Mouse (Mus musculus): ENCODE data around the gene Tbccd1. TPM values are rescaled to one million over a fixed set of nuclear protein-coding genes. Genes with fewer than 3 reads are reported as not detected.

Gene Tbccd1
- polyA plus RNA-seq, 1 experiment from 2014 or later: 19.3 TPM

DNA sequence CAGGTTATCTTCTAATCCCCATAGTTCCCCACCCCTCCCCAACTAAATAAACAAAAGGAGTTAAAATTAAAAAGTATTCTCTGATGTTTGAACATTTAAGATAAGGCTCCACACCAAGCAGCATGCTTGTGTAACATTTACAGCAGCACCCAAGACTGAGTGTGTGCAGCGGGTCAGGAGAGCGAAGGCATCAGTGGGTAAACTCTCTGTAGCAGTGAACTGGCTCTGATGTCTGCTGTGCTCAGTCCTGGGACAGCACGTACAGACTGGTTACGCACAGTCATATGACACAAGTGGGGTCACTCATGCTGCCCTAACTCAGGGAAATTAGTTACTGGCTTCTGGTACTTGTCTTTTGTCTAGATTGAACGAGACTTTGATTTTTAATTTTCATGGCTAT is 14.6 kb downstream of the Tbccd1 start:
- H3K4me1 ChIP-seq (ENCODE audit: control insufficient read depth in 2 of 2, insufficient read depth in 2 of 2, low read length in 2 of 2): peaks cover 8 to 23% of the 10 kb centered on the region in 2 experiments
- H3K27ac ChIP-seq (replicated peaks in 1 of 2; ENCODE audit: control insufficient read depth in 1 of 2, insufficient read depth in 1 of 2, low read depth in 2 of 2, low read length in 2 of 2): no peak overlapping the region
- H3K9me3 ChIP-seq (ENCODE audit: control insufficient read depth, low read length): no peaks in the 10 kb centered on the region
- 95% methylated on average over 5 of the region's 5 CpGs for WGBS
- no peak overlapping the region for H3K9ac ChIP-seq (ENCODE audit: low read length)
- H3K4me3 ChIP-seq (ENCODE audit: control insufficient read depth in 1 of 2, insufficient read depth in 1 of 2, low read depth in 1 of 2, low read length in 2 of 2): no peak overlapping the region
- ATAC-seq (ENCODE audit: insufficient number of reproducible peaks, insufficient read depth, low FRiP score, low read depth): no peak
- no peaks in the 10 kb centered on the region for H3K27me3 ChIP-seq (ENCODE audit: control insufficient read depth, insufficient read depth, low read length)
- no peak overlapping the region for H3K4me2 ChIP-seq (ENCODE audit: low read length)
- 0 out of 2 replicates have a peak, but pooled peaks cover 10% of the 10 kb centered on the region for H3K36me3 ChIP-seq (ENCODE audit: control insufficient read depth, insufficient read depth, low read length)

- ATAC-seq (ENCODE audit: insufficient number of reproducible peaks, insufficient read depth, low FRiP score, low read depth): no peak
- H3K4me2 ChIP-seq (ENCODE audit: low read length): peak overlapping the region; percentile 7; the same call in 1 of the 2 replicates
- H3K27ac ChIP-seq (replicated peaks in 1 of 2; ENCODE audit: control insufficient read depth in 1 of 2, insufficient read depth in 1 of 2, low read depth in 2 of 2, low read length in 2 of 2): peak overlapping the region; percentile 34 to 76
These were observed 18.2 kb downstream of the Tbccd1 start for GRCm38 (mm10) chr16:22839146-22839857.

GRCm38 (mm10) chr16:22832932-22833525 is 24.4 kb downstream of the Tbccd1 start:
- no peak overlapping the region for H3K27ac ChIP-seq (replicated peaks in 1 of 2; ENCODE audit: control insufficient read depth in 1 of 2, insufficient read depth in 1 of 2, low read depth in 2 of 2, low read length in 2 of 2)
- no peaks in the 10 kb centered on the region for H3K27me3 ChIP-seq (ENCODE audit: control insufficient read depth, insufficient read depth, low read length)
- no peak for ATAC-seq (ENCODE audit: insufficient number of reproducible peaks, insufficient read depth, low FRiP score, low read depth)
- WGBS: 88% methylated on average over 3 of the region's 3 CpGs
- H3K4me2 ChIP-seq (ENCODE audit: low read length): no peak overlapping the region
- H3K9me3 ChIP-seq (ENCODE audit: control insufficient read depth, low read length): no peaks in the 10 kb centered on the region
- no peaks in the 10 kb centered on the region for H3K4me1 ChIP-seq (ENCODE audit: control insufficient read depth in 2 of 2, insufficient read depth in 2 of 2, low read length in 2 of 2)
- no peak overlapping the region for H3K9ac ChIP-seq (ENCODE audit: low read length)
- H3K36me3 ChIP-seq (ENCODE audit: control insufficient read depth, insufficient read depth, low read length): peaks cover 31% of the 10 kb centered on the region
- no peak overlapping the region for H3K4me3 ChIP-seq (ENCODE audit: control insufficient read depth in 1 of 2, insufficient read depth in 1 of 2, low read depth in 1 of 2, low read length in 2 of 2)

More at GRCm38 (mm10) chr16:22839146-22839857, 18.2 kb downstream of the Tbccd1 start:
- Histone ChIP-seq H3K9ac (ENCODE audit: low read length) (peak overlapping the region; percentile 47; the same call in 1 of the 2 replicates), H3K27me3 (ENCODE audit: control insufficient read depth, insufficient read depth, low read length) (no peaks in the 10 kb centered on the region), H3K9me3 (ENCODE audit: control insufficient read depth, low read length) (no peaks in the 10 kb centered on the region), H3K4me1 (ENCODE audit: control insufficient read depth in 2 of 2, insufficient read depth in 2 of 2, low read length in 2 of 2) (peaks cover 5 to 16% of the 10 kb centered on the region in 2 experiments), H3K36me3 (ENCODE audit: control insufficient read depth, insufficient read depth, low read length) (peaks cover 20% of the 10 kb centered on the region; the same call in 1 of the 2 replicates), H3K4me3 (ENCODE audit: control insufficient read depth in 1 of 2, insufficient read depth in 1 of 2, low read depth in 1 of 2, low read length in 2 of 2) (no peak overlapping the region)
- WGBS: 49% methylated on average over 3 of the region's 3 CpGs

DNA sequence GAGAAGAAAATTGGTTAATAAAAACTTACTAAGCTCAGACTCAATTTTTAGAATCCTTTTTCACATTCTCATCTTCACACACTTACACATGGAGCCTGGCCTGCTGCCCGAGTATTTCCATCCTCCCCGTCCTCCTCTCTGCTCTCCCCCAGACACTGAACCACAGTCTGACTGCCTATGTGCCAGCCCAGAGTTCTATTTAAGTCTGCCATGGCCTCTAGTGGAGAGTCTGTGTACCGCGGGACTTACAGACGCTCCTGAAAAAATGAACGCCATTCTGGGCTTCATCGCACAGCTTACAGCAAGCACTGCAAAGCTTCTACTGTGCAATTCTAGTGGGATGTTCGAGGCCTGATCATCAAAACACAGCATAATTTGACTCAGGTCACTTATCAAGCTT is 36.7 kb downstream of the Tbccd1 start:
- no peaks in the 10 kb centered on the region for H3K9me3 ChIP-seq (ENCODE audit: control insufficient read depth, low read length)
- H3K27me3 ChIP-seq (ENCODE audit: control insufficient read depth, insufficient read depth, low read length): no peaks in the 10 kb centered on the region
- no peaks in the 10 kb centered on the region for H3K4me1 ChIP-seq (ENCODE audit: control insufficient read depth in 2 of 2, insufficient read depth in 2 of 2, low read length in 2 of 2)
- ATAC-seq (ENCODE audit: insufficient number of reproducible peaks, insufficient read depth, low FRiP score, low read depth): peak; percentile 59; the same call in 1 of the 2 replicates
- no peak overlapping the region for H3K27ac ChIP-seq (replicated peaks in 1 of 2; ENCODE audit: control insufficient read depth in 1 of 2, insufficient read depth in 1 of 2, low read depth in 2 of 2, low read length in 2 of 2)
- peaks cover 46% of the 10 kb centered on the region for H3K36me3 ChIP-seq (ENCODE audit: control insufficient read depth, insufficient read depth, low read length)
- no peak overlapping the region for H3K4me2 ChIP-seq (ENCODE audit: low read length)
- 29% methylated on average over 8 of the region's 8 CpGs for WGBS
- H3K9ac ChIP-seq (ENCODE audit: low read length): no peak overlapping the region
- H3K4me3 ChIP-seq (ENCODE audit: control insufficient read depth in 1 of 2, insufficient read depth in 1 of 2, low read depth in 1 of 2, low read length in 2 of 2): no peak overlapping the region

DNA sequence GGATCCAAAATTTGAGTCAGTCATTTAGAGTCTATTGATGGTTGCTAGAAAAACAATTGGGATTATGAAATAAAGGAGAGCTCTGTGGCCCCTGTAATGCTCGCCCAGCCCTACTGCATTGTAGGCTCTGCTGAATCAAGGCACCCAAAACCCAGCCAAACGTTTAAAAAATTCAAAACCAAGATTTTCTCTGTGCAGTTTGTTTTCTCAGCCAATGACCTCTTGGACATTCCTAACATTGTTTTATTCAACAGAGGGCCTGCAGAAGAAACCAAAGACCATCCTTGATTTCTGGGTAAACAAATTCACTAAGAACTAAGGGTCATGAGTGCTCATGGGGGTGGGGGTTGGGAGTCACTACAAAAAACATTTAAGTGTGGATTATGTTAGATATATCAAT is 46.0 kb downstream of the Tbccd1 start, which contains the start of gene Crygs:
Gene Crygs (minus strand): TSS at position 101 of the 400 bp plus-strand sequence.
- Histone ChIP-seq H3K4me1 (ENCODE audit: control insufficient read depth in 2 of 2, insufficient read depth in 2 of 2, low read length in 2 of 2) (peaks cover 2 to 3% of the 10 kb centered on the region in 2 experiments; a peak in 1 of 4 replicates), H3K27ac (replicated peaks in 1 of 2; ENCODE audit: control insufficient read depth in 1 of 2, insufficient read depth in 1 of 2, low read depth in 2 of 2, low read length in 2 of 2) (no peak within 1 kb of the TSS)
- 75% methylated on average over 2 of the region's 2 CpGs for whole genome bisulfite sequencing

GRCm38 (mm10) chr16:22807468-22808070 is 49.9 kb downstream of the Tbccd1 start:
- H3K9ac ChIP-seq (ENCODE audit: low read length): no peak overlapping the region
- 0 out of 2 replicates have a peak, but pooled peaks cover 3% of the 10 kb centered on the region for H3K27me3 ChIP-seq (ENCODE audit: control insufficient read depth, insufficient read depth, low read length)
- peaks cover 2 to 3% of the 10 kb centered on the region in 2 experiments; a peak in 1 of 4 replicates for H3K4me1 ChIP-seq (ENCODE audit: control insufficient read depth in 2 of 2, insufficient read depth in 2 of 2, low read length in 2 of 2)
- WGBS: 13% methylated on average over 17 of the region's 17 CpGs
- peak overlapping the region; percentile 52 for H3K4me2 ChIP-seq (ENCODE audit: low read length)
- H3K27ac ChIP-seq (replicated peaks in 1 of 2; ENCODE audit: control insufficient read depth in 1 of 2, insufficient read depth in 1 of 2, low read depth in 2 of 2, low read length in 2 of 2): no peak overlapping the region
- H3K36me3 ChIP-seq (ENCODE audit: control insufficient read depth, insufficient read depth, low read length): no peaks in the 10 kb centered on the region
- no peak for ATAC-seq (ENCODE audit: insufficient number of reproducible peaks, insufficient read depth, low FRiP score, low read depth)
- no peak overlapping the region; a peak in 1 of 4 replicates for H3K4me3 ChIP-seq (ENCODE audit: control insufficient read depth in 1 of 2, insufficient read depth in 1 of 2, low read depth in 1 of 2, low read length in 2 of 2)
- H3K9me3 ChIP-seq (ENCODE audit: control insufficient read depth, low read length): no peaks in the 10 kb centered on the region

More for the DNA sequence above, 46.0 kb downstream of the Tbccd1 start, which contains the start of gene Crygs:
- H3K27me3 ChIP-seq (ENCODE audit: control insufficient read depth, insufficient read depth, low read length): 0 out of 2 replicates have a peak, but pooled peaks cover 3% of the 10 kb centered on the region
- H3K4me2 ChIP-seq (ENCODE audit: low read length): no peak within 1 kb of the TSS
- H3K4me3 ChIP-seq (ENCODE audit: control insufficient read depth in 1 of 2, insufficient read depth in 1 of 2, low read depth in 1 of 2, low read length in 2 of 2): no peak within 1 kb of the TSS
- no peak for ATAC-seq (ENCODE audit: insufficient number of reproducible peaks, insufficient read depth, low FRiP score, low read depth)
- H3K9me3 ChIP-seq (ENCODE audit: control insufficient read depth, low read length): no peaks in the 10 kb centered on the region
- H3K9ac ChIP-seq (ENCODE audit: low read length): no peak within 1 kb of the TSS
- peaks cover 22% of the 10 kb centered on the region; the same call in 1 of the 2 replicates for H3K36me3 ChIP-seq (ENCODE audit: control insufficient read depth, insufficient read depth, low read length)

DNA sequence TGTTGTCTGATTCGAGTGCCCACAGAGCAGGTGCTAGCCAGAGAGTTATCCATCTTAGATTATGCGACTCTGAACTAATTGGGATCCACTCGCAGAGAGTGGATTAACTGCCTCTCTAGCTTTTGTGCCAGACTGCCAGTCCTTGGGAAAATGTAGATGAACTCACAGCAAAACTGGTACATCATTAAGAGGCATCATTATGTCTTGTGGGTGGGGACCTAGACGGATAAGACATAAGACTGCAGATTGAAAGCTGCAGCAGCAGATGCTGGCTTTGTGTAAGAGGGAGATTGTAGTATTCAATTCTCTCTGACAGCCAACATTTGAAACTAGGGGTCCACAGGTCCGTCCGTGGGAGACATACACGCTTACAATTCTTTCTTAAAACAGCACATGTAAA is 54.7 kb downstream of the Tbccd1 start:
- Histone ChIP-seq H3K27me3 (ENCODE audit: control insufficient read depth, insufficient read depth, low read length) (no peaks in the 10 kb centered on the region), H3K27ac (replicated peaks in 1 of 2; ENCODE audit: control insufficient read depth in 1 of 2, insufficient read depth in 1 of 2, low read depth in 2 of 2, low read length in 2 of 2) (no peak overlapping the region), H3K9me3 (ENCODE audit: control insufficient read depth, low read length) (no peaks in the 10 kb centered on the region), H3K9ac (ENCODE audit: low read length) (no peak overlapping the region), H3K36me3 (ENCODE audit: control insufficient read depth, insufficient read depth, low read length) (no peaks in the 10 kb centered on the region), H3K4me2 (ENCODE audit: low read length) (no peak overlapping the region), H3K4me1 (ENCODE audit: control insufficient read depth in 2 of 2, insufficient read depth in 2 of 2, low read length in 2 of 2) (no peaks in the 10 kb centered on the region), H3K4me3 (ENCODE audit: control insufficient read depth in 1 of 2, insufficient read depth in 1 of 2, low read depth in 1 of 2, low read length in 2 of 2) (no peak overlapping the region)
- ATAC-seq (ENCODE audit: insufficient number of reproducible peaks, insufficient read depth, low FRiP score, low read depth): no peak
- WGBS: 78% methylated on average over 7 of the region's 7 CpGs
